Mouse (Mus musculus) myocyte (in vitro differentiated cells): ENCODE measurements at regions not wholly inside any gene's neighbourhood (a gene's known extent, or its start where the extent isn't known, plus 50 kb on each side); places are given as distances from the start of the nearest gene placed in this dataset.

ENCODE experiments used
- CEBPB ChIP-seq: IDR thresholded peaks from 2 replicates; pipeline ENCODE4 v1.6.1; 2011; ENCODE audit warnings: mild to moderate bottlenecking, moderate library complexity; ENCODE audit not compliant: poor library complexity, insufficient read depth, severe bottlenecking
- E2F4 ChIP-seq: IDR thresholded peaks from one replicate; pipeline ENCODE4 v1.6.1; 2011; ENCODE audit warnings: mild to moderate bottlenecking, control low read depth, moderate library complexity; ENCODE audit not compliant: insufficient read depth
- MAX ChIP-seq: IDR thresholded peaks from one replicate; pipeline ENCODE4 v1.6.1; 2011; ENCODE audit warnings: low read depth, mild to moderate bottlenecking, control low read depth
- MYOG ChIP-seq, 3 experiments: IDR thresholded peaks; one replicate each; pipeline ENCODE4 v1.6.1; 2011; ENCODE audit warnings: control low read depth in 2 of 3, low read depth in 2 of 3, mild to moderate bottlenecking in 2 of 3; ENCODE audit not compliant: insufficient read length in 2 of 3, control insufficient read depth in 1 of 3, insufficient read depth in 1 of 3
- POLR2A ChIP-seq: IDR thresholded peaks from one replicate; pipeline ENCODE4 v1.6.1; 2011; ENCODE audit warnings: low read depth, mild to moderate bottlenecking, control low read depth, moderate library complexity; ENCODE audit not compliant: insufficient read length
- TCF3 ChIP-seq: IDR thresholded peaks from one replicate; pipeline ENCODE4 v1.6.1; 2011; ENCODE audit warnings: low read depth, control low read depth; ENCODE audit not compliant: insufficient read length
- USF1 ChIP-seq: IDR thresholded peaks from one replicate; pipeline ENCODE4 v1.6.1; 2011; ENCODE audit warnings: low read depth, mild to moderate bottlenecking, control low read depth, moderate library complexity

DNA sequence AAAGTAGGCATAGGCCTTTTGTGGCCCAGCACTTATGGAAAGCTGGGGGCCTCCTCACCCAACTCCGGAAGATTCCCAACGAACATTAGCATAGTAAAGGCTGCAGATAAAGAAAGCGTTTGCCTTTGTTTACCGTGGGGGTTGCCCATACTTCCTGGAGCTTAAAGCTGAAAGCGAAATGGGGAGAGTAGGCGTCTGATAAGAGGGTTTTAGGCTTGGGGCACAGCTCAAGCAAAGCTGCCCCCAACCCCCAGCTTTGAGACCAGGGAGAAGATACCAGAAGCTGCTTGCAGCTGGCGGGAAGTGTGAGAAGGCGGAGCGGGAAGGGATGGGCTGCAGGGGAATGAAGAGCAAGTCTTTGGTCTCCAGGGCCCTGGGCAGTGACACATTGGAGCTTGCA, 356.9 kb downstream of the Bcor start:
- TF ChIP-seq MAX = no peak
- TF ChIP-seq MYOG (IDR thresholded peaks at IDR 0.05; ENCODE audit: control insufficient read depth in 1 of 3, insufficient read depth in 1 of 3, insufficient read length in 2 of 3, low read depth in 2 of 3) = no peak
- no peak for TF ChIP-seq POLR2A
- TF ChIP-seq E2F4 = no peak
- TF ChIP-seq CEBPB = no peak
- TF ChIP-seq TCF3 = no peak
- no peak for TF ChIP-seq USF1
